Mouse (Mus musculus): ENCODE data around the gene Ppa1.

GRCm38 (mm10) chr10:61614311-61614710 lies 34.0 kb upstream of the Ppa1 start:
- TF ChIP-seq CTCF (IDR thresholded peaks at IDR 0.05; ENCODE audit: control insufficient read depth, insufficient read depth, low read length) (no peak), POLR2A (IDR thresholded peaks at IDR 0.05; ENCODE audit: borderline replicate concordance, control insufficient read depth, low read depth, low read length) (no peak)

Data from bone marrow, adult 2 months (tissue).